Mouse (Mus musculus) ovary, adult 18-20 months (tissue): ENCODE results near the gene Nfkbil1.

ENCODE experiments used
- DNase-seq: peaks from one replicate; pipeline ENCODE4 v3.0.0; 2022; ENCODE audit warnings: low spot score, mixed read lengths

Gene Nfkbil1

GRCm38 (mm10) chr17:35235614-35236389, at the start of gene Nfkbil1:
TSS of gene Nfkbil1 (minus strand) at chr17:35235792.
- peak; percentile 88 for DNase-seq

- DNase-seq, result no peak
Measured at GRCm38 (mm10) chr17:35280276-35280675, 44.7 kb upstream of the Nfkbil1 start.

- DNase-seq, result no peak
Measured at GRCm38 (mm10) chr17:35278957-35279688, 43.5 kb upstream of the Nfkbil1 start.

- no peak for DNase-seq
Measured at GRCm38 (mm10) chr17:35278049-35278448, 42.5 kb upstream of the Nfkbil1 start.

- DNase-seq, result no peak
Measured at GRCm38 (mm10) chr17:35276304-35276864, 40.8 kb upstream of the Nfkbil1 start.

GRCm38 (mm10) chr17:35274770-35275169, 39.2 kb upstream of the Nfkbil1 start:
- DNase-seq, result peak; percentile 51

- DNase-seq, result no peak
Measured at GRCm38 (mm10) chr17:35272249-35272648, 36.7 kb upstream of the Nfkbil1 start.

GRCm38 (mm10) chr17:35269653-35270347, 34.2 kb upstream of the Nfkbil1 start:
- DNase-seq, result no peak

GRCm38 (mm10) chr17:35267399-35268086, 32.0 kb upstream of the Nfkbil1 start:
- DNase-seq, result no peak

GRCm38 (mm10) chr17:35263523-35263883, 27.9 kb upstream of the Nfkbil1 start:
- no peak for DNase-seq

GRCm38 (mm10) chr17:35262664-35263522, 27.3 kb upstream of the Nfkbil1 start, which contains the start of gene H2-D1:
TSS of gene H2-D1 (plus strand) at chr17:35262730.
- peak; percentile 86 for DNase-seq

- no peak for DNase-seq
Measured at GRCm38 (mm10) chr17:35261651-35262050, 26.1 kb upstream of the Nfkbil1 start.

- no peak for DNase-seq
Measured at GRCm38 (mm10) chr17:35259621-35260020, 24.0 kb upstream of the Nfkbil1 start.

- DNase-seq, result no peak
Measured at GRCm38 (mm10) chr17:35258492-35259478, 23.2 kb upstream of the Nfkbil1 start.

GRCm38 (mm10) chr17:35257824-35258491, 22.4 kb upstream of the Nfkbil1 start:
- peak; percentile 74 for DNase-seq

- DNase-seq, result no peak
Measured at GRCm38 (mm10) chr17:35257378-35257777, 21.8 kb upstream of the Nfkbil1 start.

GRCm38 (mm10) chr17:35255704-35256103, 20.1 kb upstream of the Nfkbil1 start:
- no peak for DNase-seq

- no peak for DNase-seq
Measured at GRCm38 (mm10) chr17:35255301-35255700, 19.7 kb upstream of the Nfkbil1 start.
